Mouse (Mus musculus) lung, postnatal 0 days (tissue): ENCODE data around the gene Axl.

Experiments used
- CTCF ChIP-seq: IDR thresholded peaks from 2 replicates; pipeline ENCODE4 v1.5.1; 2016; ENCODE audit warnings: antibody characterized with exemption, mild to moderate bottlenecking
- EP300 ChIP-seq: IDR thresholded peaks from 2 replicates; pipeline ENCODE4 v1.6.1; 2016; ENCODE audit warnings: antibody characterized with exemption, mild to moderate bottlenecking, control low read depth

- TF ChIP-seq CTCF (no peak), EP300 (no peak)
Measured at GRCm38 (mm10) chr7:25789129-25789440, 580 bp upstream of the Axl start.
